Mouse (Mus musculus) midbrain, postnatal 0 days (tissue): ENCODE data around the gene Il11ra1. TPM values are rescaled to one million over a fixed set of nuclear protein-coding genes. Genes with fewer than 3 reads are reported as not detected.

Experiments used
- ATAC-seq: fragments of 200-750 bp; cut with Nextera tagmentation; 2 replicates; pipeline ENCODE4 v1.8.0; 2017; ENCODE audit warnings: moderate number of reproducible peaks, mild to moderate bottlenecking, moderate TSS enrichment, moderate library complexity; ENCODE audit not compliant: low FRiP score
- DNase-seq: peaks from one replicate; pipeline ENCODE4 v3.0.0-alpha.2; 2015; ENCODE audit warnings: low spot score
- H3K27ac ChIP-seq: fragments of 300-500 bp; sonication (generic); 2 replicates; pipeline ENCODE4 v1.5.1; 2014; ENCODE audit warnings: low read depth, mild to moderate bottlenecking, low read length, mixed read lengths
- H3K27me3 ChIP-seq: fragments of 300-500 bp; sonication (generic); 2 replicates; pipeline ENCODE4 v1.6.1; 2014; ENCODE audit warnings: low read length, control low read depth, mixed read lengths; ENCODE audit not compliant: insufficient read depth
- H3K36me3 ChIP-seq: fragments of 300-500 bp; sonication (generic); 2 replicates; pipeline ENCODE4 v1.6.1; 2014; ENCODE audit warnings: low read length, control low read depth, mixed read lengths; ENCODE audit not compliant: insufficient read depth
- H3K4me1 ChIP-seq: fragments of 300-500 bp; sonication (generic); 2 replicates; pipeline ENCODE4 v1.6.1; 2014; ENCODE audit warnings: mild to moderate bottlenecking, control low read depth, antibody characterized with exemption, low read length, mixed read lengths; ENCODE audit not compliant: insufficient read depth
- H3K4me2 ChIP-seq: fragments of 300-500 bp; sonication (generic); 2 replicates; pipeline ENCODE4 v1.6.1; 2014; ENCODE audit warnings: low read depth, mild to moderate bottlenecking, low read length, mixed read lengths; ENCODE audit not compliant: poor library complexity, severe bottlenecking
- H3K4me3 ChIP-seq: fragments of 300-500 bp; sonication (generic); 2 replicates; pipeline ENCODE4 v1.5.1; 2014; ENCODE audit warnings: low read depth, mild to moderate bottlenecking, low read length, moderate library complexity
- H3K9ac ChIP-seq: fragments of 300-500 bp; sonication (generic); replicated peaks from 2 replicates; pipeline ENCODE4 v1.6.1; 2014; ENCODE audit warnings: mild to moderate bottlenecking, low read length, moderate library complexity, mixed read lengths; ENCODE audit not compliant: poor library complexity, severe bottlenecking
- H3K9me3 ChIP-seq: fragments of 300-500 bp; sonication (generic); 2 replicates; pipeline ENCODE4 v1.6.1; 2016; ENCODE audit warnings: low read length, control low read depth
- CTCF ChIP-seq: IDR thresholded peaks from 2 replicates; pipeline ENCODE4 v1.5.1; 2016; ENCODE audit warnings: antibody characterized with exemption, mild to moderate bottlenecking
- WGBS: fragments of 180-500 bp; shearing (Covaris S2); extraction: QIAGEN DNeasy Blood & Tissue Kit; methylation state at CpG from one replicate; pipeline ENCODE4 v1.1.7; 2014; 5-methylcytosine and 5-hydroxymethylcytosine counted together
- polyA plus RNA-seq: library from polyadenylated mRNA; unstranded; fragments of >200 nt; fragmentation: Nextera tagmentation; extraction: Ambion mirVana; gene quantifications from 2 replicates; pipeline ENCODE4 v1.2.1, GENCODE M21; 2015
- total RNA-seq: library from RNA; depleted of rRNA; stranded (reverse); fragments of >200 nt; gene quantifications from 2 replicates; pipeline ENCODE4 v1.2.3, GENCODE M21; 2014

The Il11ra1 gene
- total and polyA plus RNA-seq, 2 experiments from 2014 or later: 26.5 to 28.8 TPM

DNA sequence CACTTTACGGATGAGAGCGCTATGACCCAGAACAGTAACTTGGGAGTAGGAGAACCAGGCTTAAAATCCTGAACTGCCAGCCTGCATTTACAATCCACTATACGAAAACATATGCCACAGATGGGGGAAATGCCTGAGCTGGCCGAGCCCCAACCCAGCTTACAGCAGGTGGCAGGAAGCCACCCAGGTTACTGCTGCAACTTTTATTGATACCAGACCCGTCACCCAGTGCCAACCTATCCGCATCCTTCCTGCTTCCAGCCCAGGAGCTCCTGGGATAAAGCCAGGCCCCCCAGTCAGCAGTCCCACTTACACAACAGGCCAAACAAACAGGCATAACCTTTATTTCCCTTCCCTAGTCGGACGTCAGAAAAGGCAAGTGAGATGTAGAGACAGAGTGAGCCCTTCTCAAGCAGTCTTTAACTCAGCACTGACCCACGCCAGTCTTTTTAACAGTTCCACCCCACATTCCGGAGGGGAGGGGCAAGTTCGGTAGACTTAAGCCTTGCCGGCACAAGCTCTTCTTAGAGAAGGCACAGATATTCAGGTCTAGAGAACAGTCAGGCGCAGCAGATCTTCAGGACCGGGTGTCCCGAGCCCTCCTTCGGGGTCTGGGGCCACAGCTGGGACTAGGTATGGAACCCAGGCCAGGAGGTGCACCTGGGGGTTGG, 12.1 kb downstream of the Il11ra1 start:
- peak overlapping the region; percentile 78 for H3K4me3 ChIP-seq
- peak overlapping the region; percentile 84 for H3K4me2 ChIP-seq
- no peaks in the 10 kb centered on the region for H3K27me3 ChIP-seq
- H3K9ac ChIP-seq: no peak overlapping the region
- no peak for DNase-seq
- no peak overlapping the region for H3K27ac ChIP-seq
- no peak for TF ChIP-seq CTCF
- peaks cover 10% of the 10 kb centered on the region for H3K36me3 ChIP-seq
- ATAC-seq: no peak
- 71% methylated on average over 16 of the region's 16 CpGs for WGBS
- H3K9me3 ChIP-seq: no peaks in the 10 kb centered on the region
- peaks cover 19% of the 10 kb centered on the region for H3K4me1 ChIP-seq

DNA sequence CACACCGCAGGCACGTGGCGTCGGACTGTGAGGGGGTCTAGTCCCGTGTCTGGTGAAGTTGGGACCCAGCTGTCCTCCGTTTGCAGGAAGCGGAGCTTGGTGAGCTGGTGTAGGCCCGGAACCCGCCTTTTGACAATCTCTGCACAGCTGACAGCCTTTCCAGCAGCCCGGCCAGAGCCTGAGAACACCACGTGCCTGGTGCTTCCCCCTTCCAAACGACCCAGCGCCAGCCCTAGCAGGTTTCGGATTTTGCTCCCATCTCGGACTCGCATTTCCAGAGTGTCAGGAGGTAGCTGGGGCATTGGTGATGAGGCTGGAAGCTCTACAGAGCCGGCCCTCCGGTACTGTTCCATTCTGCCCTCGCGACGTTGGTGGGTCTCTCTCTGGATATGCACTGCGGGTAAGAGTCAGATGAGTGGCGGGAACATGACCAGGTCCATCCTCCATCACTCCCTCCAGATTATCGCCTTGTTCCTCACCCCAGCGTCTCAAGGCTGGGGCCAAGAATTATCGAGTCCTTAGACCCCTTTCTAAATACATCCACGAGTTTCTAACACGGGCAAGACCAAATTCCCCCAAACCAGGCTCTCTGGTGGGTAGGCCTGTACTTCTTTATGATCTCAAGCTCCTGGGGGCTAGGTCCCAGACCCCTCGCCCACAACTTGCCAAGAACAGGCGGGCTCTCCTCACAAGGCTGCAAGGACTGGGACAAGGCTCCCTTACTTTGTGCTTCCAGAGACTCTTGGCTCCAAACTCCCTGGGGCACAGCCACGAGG, 12.8 kb downstream of the Il11ra1 start:
- no peaks in the 10 kb centered on the region for H3K27me3 ChIP-seq
- peaks cover 13% of the 10 kb centered on the region for H3K4me1 ChIP-seq
- peak; percentile 8; the same call in 1 of the 2 replicates for ATAC-seq
- no peak for TF ChIP-seq CTCF
- DNase-seq: no peak
- H3K4me2 ChIP-seq: peak overlapping the region; percentile 84
- H3K9ac ChIP-seq: peak overlapping the region; percentile 80
- peaks cover 17% of the 10 kb centered on the region for H3K36me3 ChIP-seq
- peak overlapping the region; percentile 88; the same call in 1 of the 2 replicates for H3K27ac ChIP-seq
- H3K4me3 ChIP-seq: peak overlapping the region; percentile 78
- 41% methylated on average over 31 of the region's 31 CpGs for WGBS
- no peaks in the 10 kb centered on the region for H3K9me3 ChIP-seq

DNA sequence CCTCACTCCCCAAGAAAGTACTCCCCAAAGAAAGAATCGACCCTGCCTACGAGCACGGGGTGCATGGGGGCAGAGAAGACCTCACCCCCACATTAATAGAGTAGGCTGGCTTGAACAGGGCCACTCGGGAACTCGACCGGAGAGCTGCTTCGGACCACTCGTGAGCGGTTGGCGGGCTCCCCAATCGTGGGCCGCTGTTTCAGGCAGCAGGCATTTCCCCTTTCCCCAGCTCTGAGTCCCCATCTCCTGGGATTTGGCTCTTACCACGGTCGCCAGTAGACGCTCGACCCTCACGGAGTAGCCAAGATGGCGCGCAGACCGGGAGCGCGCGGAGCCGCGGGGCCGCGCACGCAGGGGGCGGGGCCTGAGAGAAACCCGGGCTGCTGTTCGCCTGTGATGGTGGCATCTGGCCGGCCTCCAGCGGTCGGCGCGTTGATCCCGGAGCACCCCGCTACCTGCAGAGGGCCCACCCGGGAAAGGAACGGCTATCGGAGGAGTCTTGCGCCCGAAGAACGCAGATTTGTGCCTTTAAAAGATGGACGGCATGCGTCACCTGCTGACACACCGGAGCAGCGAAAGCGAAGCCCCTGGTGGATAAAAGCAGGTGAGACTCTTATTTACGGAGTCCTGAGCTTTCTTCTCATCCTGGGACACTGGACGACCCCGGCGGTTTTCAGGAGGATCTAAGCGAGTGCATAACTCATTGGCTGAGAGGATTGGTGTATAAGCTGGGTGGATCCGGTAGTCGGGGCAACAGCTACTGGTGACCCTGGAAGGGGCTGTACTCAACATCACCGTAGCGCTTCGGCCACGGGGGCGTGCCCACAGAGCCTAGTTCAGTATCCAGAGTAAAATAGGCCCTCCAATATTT, 13.6 kb downstream of the Il11ra1 start, which contains the start of gene Rpp25l:
Rpp25l (minus strand) TSS at position 338 of the 871 bp plus-strand sequence.
- Histone ChIP-seq H3K4me1 (peaks cover 13% of the 10 kb centered on the region), H3K4me3 (peak within 1 kb of the TSS; percentile 78), H3K4me2 (peak within 1 kb of the TSS; percentile 84), H3K9ac (peak within 1 kb of the TSS; percentile 80), H3K27me3 (no peaks in the 10 kb centered on the region), H3K36me3 (peaks cover 24% of the 10 kb centered on the region), H3K27ac (peak within 1 kb of the TSS; percentile 88), H3K9me3 (no peaks in the 10 kb centered on the region)
- under 1% methylated on average over 61 of the region's 61 CpGs for WGBS
- peak; percentile 62 for TF ChIP-seq CTCF
- peak; percentile 56 for ATAC-seq
- peak; percentile 87 for DNase-seq

DNA sequence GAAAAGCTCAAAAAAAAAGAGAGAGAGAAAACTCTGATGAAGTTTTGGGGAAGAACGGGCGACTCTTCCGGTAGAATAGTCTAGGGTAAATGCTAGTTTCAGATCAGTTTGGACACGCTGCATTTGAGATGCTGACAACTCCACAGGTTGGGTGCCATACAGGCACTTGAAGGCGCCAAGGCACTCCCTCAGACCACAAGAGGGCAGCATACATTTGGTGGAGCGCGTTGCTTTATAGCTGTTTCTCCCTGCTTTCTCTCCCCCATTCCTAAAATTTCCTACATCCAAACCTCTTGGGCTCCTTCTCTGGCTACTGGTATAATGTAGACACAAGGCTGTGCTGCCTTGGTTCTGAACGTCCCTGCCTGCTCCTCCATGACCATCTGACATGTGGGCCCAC, 14.5 kb downstream of the Il11ra1 start:
- no peaks in the 10 kb centered on the region for H3K27me3 ChIP-seq
- H3K27ac ChIP-seq: no peak overlapping the region
- peak overlapping the region; percentile 84 for H3K4me2 ChIP-seq
- H3K4me1 ChIP-seq: peaks cover 13% of the 10 kb centered on the region
- H3K4me3 ChIP-seq: peak overlapping the region; percentile 78; the same call in 1 of the 2 replicates
- no peak overlapping the region for H3K9ac ChIP-seq
- peaks cover 30% of the 10 kb centered on the region for H3K36me3 ChIP-seq
- ATAC-seq (no peak), DNase-seq (peak; percentile 87)
- H3K9me3 ChIP-seq: no peaks in the 10 kb centered on the region
- 10% methylated on average over 8 of the region's 8 CpGs for WGBS
- TF ChIP-seq CTCF: peak; percentile 87

DNA sequence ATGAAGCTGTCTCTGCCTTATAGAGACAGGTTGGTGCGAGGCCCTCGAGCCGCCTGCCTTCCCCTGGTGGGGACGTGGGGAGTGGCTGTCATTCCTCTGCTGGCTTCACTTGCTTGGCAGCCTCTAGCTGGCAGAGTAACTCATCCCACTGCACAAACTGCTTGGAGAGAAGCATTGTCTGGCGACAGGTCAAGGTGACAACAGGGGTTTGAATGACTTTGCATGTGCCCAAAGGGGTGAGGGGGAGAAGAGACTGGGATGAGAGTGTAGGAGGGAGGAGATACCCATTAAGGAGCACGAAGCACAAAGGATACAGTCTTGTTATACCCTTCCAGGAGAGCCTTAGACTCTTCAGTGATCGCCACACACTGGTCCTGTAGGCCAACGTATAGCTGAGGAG, 15.3 kb downstream of the Il11ra1 start:
- no peaks in the 10 kb centered on the region for H3K27me3 ChIP-seq
- no peak for DNase-seq
- H3K4me1 ChIP-seq: peaks cover 13% of the 10 kb centered on the region

More for the DNA sequence above, 15.3 kb downstream of the Il11ra1 start:
- no peak for ATAC-seq
- H3K4me3 ChIP-seq: no peak overlapping the region
- H3K36me3 ChIP-seq: peaks cover 37% of the 10 kb centered on the region
- TF ChIP-seq CTCF: no peak
- no peak overlapping the region for H3K4me2 ChIP-seq
- H3K27ac ChIP-seq: no peak overlapping the region
- WGBS: 78% methylated on average over 8 of the region's 8 CpGs
- H3K9ac ChIP-seq: no peak overlapping the region
- no peaks in the 10 kb centered on the region for H3K9me3 ChIP-seq
